Mouse (Mus musculus): ENCODE measurements around the gene Msx3.

The Msx3 gene

DNA sequence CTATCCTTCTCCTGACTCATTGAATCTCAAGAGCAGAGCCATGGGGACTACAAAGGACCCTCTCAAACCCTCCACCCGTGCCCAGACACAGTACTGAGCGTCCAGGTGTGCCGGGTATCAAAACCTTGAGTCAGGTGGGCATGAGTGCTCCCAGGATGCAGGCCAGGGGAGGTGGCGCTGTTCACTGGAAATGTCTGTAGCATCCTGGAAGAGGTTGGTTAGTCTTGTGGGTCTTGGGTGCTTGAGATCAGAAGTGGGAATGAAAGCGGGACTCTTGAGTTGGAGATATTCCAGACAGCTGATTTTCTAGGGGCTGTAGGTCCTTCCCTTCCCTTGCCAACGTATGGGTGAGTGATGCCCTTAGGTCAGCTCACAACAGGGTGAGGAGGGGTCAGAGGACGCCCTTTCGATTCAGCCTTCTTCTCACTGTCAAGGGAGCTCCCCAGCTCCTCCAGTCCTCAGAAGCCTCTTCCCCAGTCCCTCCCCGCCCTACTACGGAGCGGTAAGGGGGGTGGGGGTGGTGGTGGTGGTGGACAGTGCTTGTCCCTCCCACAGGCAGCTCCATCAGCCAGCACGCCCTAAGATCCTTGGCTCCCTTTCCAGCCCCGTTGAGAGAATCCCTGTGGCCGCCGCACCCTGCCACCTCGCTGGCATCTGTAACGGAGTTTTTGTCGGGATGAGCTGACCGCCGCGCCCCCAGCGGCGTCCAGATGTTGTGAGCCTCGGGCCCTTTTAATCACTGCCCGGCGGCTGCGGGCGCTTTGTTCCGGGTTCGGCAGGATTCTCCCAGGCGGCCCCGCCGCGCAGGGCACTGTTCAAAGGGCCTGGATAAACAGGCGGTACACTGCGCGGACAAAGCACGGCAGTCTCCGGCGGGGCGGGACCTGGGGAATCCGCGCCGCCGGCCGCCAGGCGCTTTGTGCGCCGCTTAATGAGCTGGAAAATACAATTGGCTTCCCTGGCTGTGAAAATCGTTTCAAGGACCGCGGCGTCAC lies 8.8 kb upstream of the Msx3 start:
- DNase-seq (ENCODE audit: low spot score in 2 of 2), result no peak

DNA sequence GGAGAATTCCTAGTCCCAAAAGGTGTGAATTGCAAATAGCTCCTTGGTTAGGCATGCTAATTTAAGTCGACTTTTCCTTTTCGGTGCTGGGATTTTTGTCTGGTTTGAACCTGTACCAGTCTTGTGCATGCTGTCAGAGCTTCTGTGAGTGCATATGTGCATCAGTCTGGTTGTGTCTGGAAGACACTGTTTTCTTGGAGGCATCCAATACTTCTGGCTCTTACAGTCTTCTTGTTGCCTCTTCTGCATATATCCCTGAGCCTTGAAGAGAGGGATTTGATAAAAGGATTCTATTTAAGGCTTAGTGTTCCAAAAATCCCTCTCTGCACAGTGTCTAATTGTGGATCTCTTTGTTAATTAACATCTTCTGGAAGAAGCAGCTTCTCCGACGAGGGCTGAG lies 5.2 kb upstream of the Msx3 start:
- no peak for DNase-seq (ENCODE audit: low spot score in 2 of 2)

GRCm38 (mm10) chr7:140049115-140049689 lies 313 bp upstream of the Msx3 start:
- peak in 1 of 2 experiments; percentile 48 for DNase-seq (ENCODE audit: low spot score in 2 of 2)

- no peak for DNase-seq (ENCODE audit: low spot score in 2 of 2)
These were observed 1.0 kb downstream of the Msx3 start for GRCm38 (mm10) chr7:140047811-140048311.

- DNase-seq (ENCODE audit: low spot score in 2 of 2), result no peak
These were observed 3.3 kb downstream of the Msx3 start for GRCm38 (mm10) chr7:140045546-140045945.

GRCm38 (mm10) chr7:140042728-140043127 lies 6.2 kb downstream of the Msx3 start:
- no peak for DNase-seq (ENCODE audit: low spot score in 2 of 2)

GRCm38 (mm10) chr7:140037171-140037555 lies 11.7 kb downstream of the Msx3 start:
- no peak for DNase-seq (ENCODE audit: low spot score in 2 of 2)

DNA sequence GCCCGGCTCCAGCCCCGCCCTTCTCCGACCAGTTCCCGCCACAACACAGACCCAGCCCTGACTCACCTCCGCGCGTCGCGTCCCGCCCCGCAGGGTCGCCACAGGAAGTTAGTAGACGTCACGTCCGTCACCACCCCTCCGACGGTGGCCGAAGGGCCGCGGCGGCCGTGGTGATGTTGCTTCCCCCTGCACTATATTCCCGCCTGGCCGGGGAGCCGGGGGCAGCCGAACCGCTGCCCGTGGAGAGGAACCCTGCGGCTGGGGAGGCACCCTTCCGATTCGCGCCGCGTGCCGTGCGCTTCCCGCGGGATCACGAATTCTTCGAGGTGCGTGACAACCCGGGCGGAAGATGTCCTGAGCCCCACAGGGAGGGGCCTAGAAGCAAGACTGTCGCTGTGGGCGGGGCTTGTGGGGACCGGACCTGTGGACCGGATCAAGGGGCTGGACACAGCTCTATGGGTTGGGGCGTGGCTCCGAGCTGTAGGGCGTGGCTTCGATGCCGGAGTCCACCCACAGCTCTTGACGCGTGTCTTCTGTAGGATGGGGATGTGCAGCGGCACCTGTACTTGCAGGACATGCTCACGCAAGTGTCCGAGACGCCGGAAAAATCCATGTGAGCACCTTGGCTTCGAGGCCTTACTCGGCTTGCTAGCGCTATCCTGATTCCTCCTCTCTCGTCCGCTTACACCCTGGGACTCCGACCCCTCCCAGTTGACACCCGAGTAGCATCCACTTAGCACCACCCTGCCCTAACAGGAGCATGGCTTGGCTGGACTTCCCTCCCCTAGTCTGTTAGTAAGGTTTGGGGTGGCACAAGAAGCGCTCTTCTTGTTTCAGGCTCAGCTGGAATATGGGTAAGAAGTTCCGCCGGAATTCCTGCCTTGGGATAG lies 12.4 kb downstream of the Msx3 start, which contains the start of the genes Zfp511 and Tubgcp2:
Zfp511 (plus strand) TSS at position 111 of the 890 bp plus-strand sequence.
Tubgcp2 (minus strand) TSS at position 389 of the 890 bp plus-strand sequence.
- peak; percentile 93 to 97 for DNase-seq (ENCODE audit: low spot score in 2 of 2)

DNA sequence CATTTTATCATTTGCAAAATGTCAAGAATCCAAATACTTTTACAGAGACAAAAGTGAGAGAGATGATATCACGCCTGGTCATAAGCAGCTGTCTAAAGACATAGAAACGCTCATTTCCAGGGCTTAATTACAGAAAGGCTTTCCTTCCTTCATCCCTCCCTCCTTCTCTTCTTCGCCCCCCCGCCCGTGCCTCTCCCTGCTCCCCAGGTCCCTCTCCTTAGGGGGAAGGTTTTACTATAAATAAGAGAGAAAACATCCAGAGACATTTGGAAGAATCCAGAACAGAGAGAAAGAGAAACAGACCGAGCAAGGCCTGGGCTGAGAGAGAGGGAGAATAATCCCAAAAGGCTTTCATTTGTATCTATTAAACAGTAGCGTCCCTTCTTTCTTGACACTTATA lies 13.4 kb downstream of the Msx3 start:
- no peak for DNase-seq (ENCODE audit: low spot score in 2 of 2)

DNA sequence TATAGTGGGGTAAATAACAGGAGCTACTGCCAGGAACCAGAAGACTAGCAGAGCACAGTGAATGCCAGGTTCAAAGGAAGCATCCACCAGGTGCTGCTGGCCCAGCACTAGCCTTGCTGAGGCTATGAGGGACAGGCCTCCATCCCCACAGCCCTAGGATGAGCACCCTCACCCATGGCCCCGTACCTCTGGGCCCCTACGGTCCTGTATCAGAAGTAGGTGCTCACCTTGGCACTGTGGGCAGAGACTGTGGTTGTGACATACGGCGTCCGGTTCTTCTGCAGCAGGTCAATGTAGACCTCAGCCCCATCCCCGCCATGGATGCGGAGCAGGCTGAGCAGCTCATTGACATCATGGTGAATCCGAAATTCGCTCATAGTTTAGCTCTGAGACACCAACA lies 15.5 kb downstream of the Msx3 start:
- DNase-seq (ENCODE audit: low spot score in 2 of 2), result no peak

DNA sequence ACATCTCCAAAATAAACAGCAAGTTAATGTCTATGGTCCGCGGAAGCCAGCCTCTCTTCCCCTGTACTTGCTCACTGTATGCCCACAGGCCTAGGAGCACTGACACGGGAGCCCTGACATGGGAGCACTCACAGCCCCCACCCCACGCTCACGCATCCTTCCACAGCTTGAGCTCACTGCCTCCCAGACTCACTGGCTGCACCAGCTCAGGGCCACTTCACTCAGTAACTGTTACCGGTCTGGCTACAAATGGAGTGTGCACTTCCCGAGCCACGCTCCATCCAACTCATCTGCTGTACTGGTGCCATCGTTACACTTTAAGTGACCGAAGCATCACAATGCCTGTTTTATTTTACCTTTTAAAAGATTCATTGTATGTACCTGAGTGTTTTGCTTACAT lies 16.5 kb downstream of the Msx3 start:
- DNase-seq (ENCODE audit: low spot score in 2 of 2), result no peak

GRCm38 (mm10) chr7:140031771-140032170 lies 17.1 kb downstream of the Msx3 start:
- DNase-seq (ENCODE audit: low spot score in 2 of 2), result no peak

DNA sequence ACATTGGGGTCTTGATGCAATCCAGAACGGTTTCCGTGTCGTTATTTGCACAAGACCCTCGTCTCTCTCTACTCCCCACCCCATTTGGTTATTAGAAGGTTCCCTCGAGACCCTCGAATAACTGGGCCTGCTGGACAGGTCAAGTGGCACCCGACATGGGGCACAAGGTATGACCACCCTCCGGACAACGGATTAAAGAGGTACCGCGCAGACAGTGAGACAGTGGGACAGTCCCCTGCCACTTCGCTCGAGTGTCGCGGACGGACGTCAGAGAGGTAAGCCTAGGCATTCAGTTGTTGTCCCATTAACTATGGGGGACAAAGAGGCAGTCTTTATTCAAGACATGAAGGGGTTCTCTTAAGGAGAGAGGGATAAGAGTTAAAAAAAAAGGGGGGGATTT lies 37.6 kb downstream of the Msx3 start:
- DNase-seq (ENCODE audit: low spot score in 2 of 2), result no peak

DNA sequence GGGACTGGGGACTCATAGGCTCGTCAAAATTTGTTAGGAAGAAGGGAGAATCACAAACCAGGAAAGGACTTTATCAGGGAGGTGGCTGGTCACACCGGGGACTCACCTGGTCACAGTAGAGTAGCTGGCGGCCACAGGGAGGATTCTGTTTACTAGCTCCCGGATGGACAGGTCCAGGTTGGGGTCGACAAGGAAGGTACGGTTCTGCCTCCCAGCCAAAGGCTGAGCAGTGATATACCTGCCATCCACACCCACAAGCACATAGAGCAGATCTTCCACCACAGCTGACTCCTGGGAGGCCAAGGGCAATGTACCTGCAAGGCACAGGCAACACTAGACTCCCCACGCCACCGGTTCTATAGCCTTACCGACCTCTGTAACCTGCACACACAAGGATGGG lies 41.1 kb downstream of the Msx3 start:
- no peak for DNase-seq (ENCODE audit: low spot score in 2 of 2)

- no peak for DNase-seq (ENCODE audit: low spot score in 2 of 2)
These were observed 41.9 kb downstream of the Msx3 start for GRCm38 (mm10) chr7:140006861-140007611.

GRCm38 (mm10) chr7:140004666-140005065 lies 44.2 kb downstream of the Msx3 start:
- DNase-seq (ENCODE audit: low spot score in 2 of 2), result no peak

- DNase-seq (ENCODE audit: low spot score in 2 of 2), result no peak
These were observed 47.7 kb downstream of the Msx3 start for GRCm38 (mm10) chr7:140001086-140001740.

DNA sequence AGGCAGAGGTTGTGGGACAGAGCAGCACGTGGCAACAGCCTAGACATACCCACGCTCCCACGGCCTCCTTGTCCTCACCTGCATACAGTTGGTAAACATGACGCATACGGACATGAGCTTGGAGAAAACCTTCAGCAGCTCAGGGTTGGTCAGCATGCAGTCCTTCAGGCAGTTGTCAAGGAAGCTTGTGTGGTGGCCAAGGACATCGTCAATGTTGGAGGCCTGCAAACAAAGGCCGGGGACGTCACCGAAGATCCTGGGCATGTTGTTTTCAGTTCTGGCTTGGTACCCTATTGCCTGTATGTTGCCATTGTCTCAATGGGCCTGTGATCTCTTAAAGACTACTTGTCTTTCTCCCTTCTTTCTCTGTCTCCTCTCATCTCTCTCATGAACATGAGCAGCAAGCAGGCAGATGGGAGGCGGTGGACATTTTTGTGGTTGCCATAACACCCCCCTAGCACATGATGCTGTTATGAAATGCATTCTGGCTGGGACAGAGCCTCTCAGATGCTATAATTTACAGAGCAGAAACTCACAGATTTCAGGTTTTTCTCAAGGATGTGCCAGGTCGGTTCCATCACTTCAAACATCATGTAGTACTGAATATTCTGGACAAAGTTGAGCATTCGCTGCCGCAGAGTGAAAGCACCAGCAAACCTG lies 50.1 kb downstream of the Msx3 start:
- peak; percentile 20 to 27 for DNase-seq (ENCODE audit: low spot score in 2 of 2)
